Mouse (Mus musculus): ENCODE results near the gene Acpp.

- no peak for TF ChIP-seq CTCF (IDR thresholded peaks at IDR 0.05; ENCODE audit: control insufficient read depth, insufficient read depth, insufficient replicate concordance, low read depth, low read length)
- no peak for TF ChIP-seq POLR2A (IDR thresholded peaks at IDR 0.05; ENCODE audit: control insufficient read depth, low read depth, low read length)
These were observed 62.3 kb downstream of the Acpp start for GRCm38 (mm10) chr9:104275084-104275785.

Data from testis, adult 2 months (tissue).